Mouse (Mus musculus): Measurements from ENCODE around the gene 1500011B03Rik. TPM values are rescaled to one million over a fixed set of nuclear protein-coding genes. Genes with fewer than 3 reads are reported as not detected.

Gene 1500011B03Rik
- polyA plus RNA-seq, 1 experiment from 2014 or later: 165 TPM

Small RNA genes lying within 50 kb of the gene (microRNA-seq; reads per million reads assigned to microRNA genes)
- gene Mir6240: 7.9 reads per million, percentile 18 among the genes with 10 or more reads in this experiment

Other genes with a start within 250 kb of the 1500011B03Rik start
- gene Trpv4, start 165.0 kb downstream of the 1500011B03Rik start, polyA plus RNA-seq (2016; fragmentation: Nextera tagmentation; extraction: Ambion mirVana): 1.3 and 1.5 TPM in 2 replicates
- 60.5 and 63.3 TPM in 2 replicates for gene Gltp, start 132.5 kb downstream of the 1500011B03Rik start, polyA plus RNA-seq (2016; fragmentation: Nextera tagmentation; extraction: Ambion mirVana)
- gene Tchp, start 115.7 kb downstream of the 1500011B03Rik start, polyA plus RNA-seq (2016; fragmentation: Nextera tagmentation; extraction: Ambion mirVana): 19.6 and 21.1 TPM in 2 replicates
- gene Ankrd13a, start 48.8 kb downstream of the 1500011B03Rik start, polyA plus RNA-seq (2016; fragmentation: Nextera tagmentation; extraction: Ambion mirVana): 80.2 and 81.9 TPM in 2 replicates
- 47.2 and 57.1 TPM in 2 replicates for gene Git2, start 48.0 kb downstream of the 1500011B03Rik start, polyA plus RNA-seq (2016; fragmentation: Nextera tagmentation; extraction: Ambion mirVana)
- not detected in 2 replicates for gene 4930519G04Rik, start 30.2 kb upstream of the 1500011B03Rik start, polyA plus RNA-seq (2016; fragmentation: Nextera tagmentation; extraction: Ambion mirVana)
- gene Gm9936, start 35.2 kb upstream of the 1500011B03Rik start, polyA plus RNA-seq (2016; fragmentation: Nextera tagmentation; extraction: Ambion mirVana): 0.56 and 0.76 TPM in 2 replicates
- 2.0 and 3.0 TPM in 2 replicates for gene Oasl2, start 73.5 kb upstream of the 1500011B03Rik start, polyA plus RNA-seq (2016; fragmentation: Nextera tagmentation; extraction: Ambion mirVana)
- 0.13 and 0.17 TPM in 2 replicates for gene Oasl1, start 99.8 kb upstream of the 1500011B03Rik start, polyA plus RNA-seq (2016; fragmentation: Nextera tagmentation; extraction: Ambion mirVana)
- 66.7 and 72.0 TPM in 2 replicates for gene 2210016L21Rik, start 118.7 kb upstream of the 1500011B03Rik start, polyA plus RNA-seq (2016; fragmentation: Nextera tagmentation; extraction: Ambion mirVana)
- gene Hnf1a, start 147.6 kb upstream of the 1500011B03Rik start, polyA plus RNA-seq (2016; fragmentation: Nextera tagmentation; extraction: Ambion mirVana): 0.06 TPM in 1 of 2 replicates, not detected in the other
- 27.5 and 31.1 TPM in 2 replicates for gene Sppl3, start 187.7 kb upstream of the 1500011B03Rik start, polyA plus RNA-seq (2016; fragmentation: Nextera tagmentation; extraction: Ambion mirVana)